Mouse (Mus musculus) liver, adult (tissue): ENCODE data around the gene Mrpl21.

ENCODE experiments used
- GATA4 ChIP-seq: IDR thresholded peaks from 2 replicates; pipeline ENCODE4 v1.6.1; 2014; ENCODE audit warnings: mild to moderate bottlenecking, low read length; ENCODE audit not compliant: insufficient replicate concordance

Mrpl21 gene

GRCm38 (mm10) chr19:3282572-3283467 lies at the start of gene Mrpl21, which contains the start of gene Ighmbp2:
TSS of gene Mrpl21 (plus strand) at chr19:3282901.
TSS of gene Ighmbp2 (minus strand) at chr19:3283017.
- TF ChIP-seq GATA4 = peak; percentile 56; the same call in 1 of the 2 replicates

DNA sequence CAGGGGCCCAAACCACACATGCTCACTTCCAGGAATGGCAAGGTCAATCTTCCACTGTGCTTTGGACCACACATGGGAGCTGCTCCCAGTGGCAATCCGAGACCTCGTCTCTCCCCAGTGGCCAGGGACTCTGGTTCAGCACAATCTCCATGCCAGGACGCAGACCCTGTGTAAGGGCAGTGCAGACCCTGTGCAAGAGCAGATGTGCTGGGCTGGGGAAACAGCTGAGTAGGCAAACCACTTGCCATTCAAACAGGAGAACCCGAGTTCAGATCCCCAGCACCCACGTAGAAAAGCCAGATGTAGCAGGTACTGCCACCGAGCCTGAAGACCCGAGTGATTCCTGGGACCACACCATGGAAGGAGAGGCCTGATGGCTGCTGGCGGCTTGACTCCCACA lies 22.7 kb upstream of the Mrpl21 start:
- TF ChIP-seq GATA4 = no peak

DNA sequence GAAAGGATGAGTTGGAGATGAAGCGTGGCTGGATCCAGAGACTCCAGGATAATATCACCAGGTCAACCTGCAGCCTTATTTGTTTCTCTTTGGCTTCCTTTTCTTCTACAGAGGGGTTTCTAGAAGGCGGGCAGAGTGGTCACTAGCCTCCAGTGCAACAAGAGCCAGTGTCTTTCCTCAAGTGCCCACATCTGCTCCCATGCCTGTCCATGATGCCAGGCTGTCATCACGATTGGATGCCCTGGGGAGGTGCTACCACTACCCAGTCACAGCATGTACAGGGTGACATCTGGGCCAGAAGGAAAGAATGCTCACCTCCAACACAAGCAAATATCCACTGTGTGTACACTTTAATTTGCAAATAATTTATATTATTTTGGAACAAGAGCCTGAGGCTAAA lies 22.1 kb upstream of the Mrpl21 start:
- TF ChIP-seq GATA4 = no peak

GRCm38 (mm10) chr19:3261336-3261735 lies 21.4 kb upstream of the Mrpl21 start:
- no peak for TF ChIP-seq GATA4

DNA sequence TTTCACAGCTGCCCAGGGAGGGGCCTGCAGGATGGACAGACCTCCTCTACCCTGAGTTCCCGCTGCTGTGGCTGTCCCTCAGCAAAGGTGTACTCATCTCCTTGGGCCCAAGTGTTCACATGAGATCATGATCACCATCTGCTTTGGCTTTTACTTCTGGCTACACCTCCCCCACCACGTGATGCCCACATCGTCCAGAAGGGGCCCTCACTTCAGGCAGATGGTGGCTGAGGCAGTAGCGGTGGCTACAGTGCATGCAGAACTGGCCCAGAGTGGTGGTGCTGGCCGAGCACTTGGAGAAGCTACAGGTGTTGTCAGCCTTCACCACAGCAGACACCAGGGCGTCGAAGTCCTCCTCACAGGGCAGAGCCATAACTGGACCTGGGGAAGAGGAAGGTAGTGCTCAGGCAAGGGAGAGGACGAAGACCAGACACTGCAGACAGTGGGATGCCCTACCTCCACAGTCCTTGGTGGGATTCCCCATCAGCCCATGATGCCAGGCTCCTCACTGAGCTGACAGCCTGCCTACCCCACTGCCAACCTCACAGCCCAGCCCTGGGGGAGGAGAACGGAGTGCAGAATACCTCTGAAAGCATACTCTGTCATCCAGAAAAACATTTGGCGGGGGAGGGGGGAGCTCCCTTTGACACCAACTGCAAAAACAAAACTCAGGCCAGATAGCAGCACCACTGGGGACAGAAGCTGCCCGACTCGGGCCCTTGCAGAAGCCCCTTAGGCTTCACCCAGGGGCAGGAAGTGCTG lies 20.8 kb upstream of the Mrpl21 start:
- no peak for TF ChIP-seq GATA4

GRCm38 (mm10) chr19:3264348-3264747 lies 18.4 kb upstream of the Mrpl21 start:
- TF ChIP-seq GATA4 = no peak

DNA sequence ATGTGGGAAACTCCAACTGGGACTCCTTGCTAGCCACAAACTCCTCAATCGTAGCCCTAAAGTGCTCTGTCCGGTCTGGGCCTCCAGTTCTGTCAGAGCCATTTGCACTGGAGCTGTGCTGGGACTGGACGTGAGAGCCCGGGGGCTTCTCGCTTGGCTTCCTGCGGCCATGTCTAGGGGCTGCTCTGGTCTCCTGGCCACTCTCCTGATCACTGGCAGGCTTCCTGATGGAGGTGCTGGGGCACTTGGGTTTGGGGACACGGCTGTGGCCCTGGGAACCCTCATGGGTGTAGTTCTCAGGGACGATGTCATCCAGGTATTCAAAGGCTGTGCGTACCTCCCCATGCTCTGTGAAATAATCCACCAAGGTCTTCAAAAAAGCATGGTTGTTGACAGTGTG lies 17.5 kb upstream of the Mrpl21 start:
- TF ChIP-seq GATA4 = no peak

DNA sequence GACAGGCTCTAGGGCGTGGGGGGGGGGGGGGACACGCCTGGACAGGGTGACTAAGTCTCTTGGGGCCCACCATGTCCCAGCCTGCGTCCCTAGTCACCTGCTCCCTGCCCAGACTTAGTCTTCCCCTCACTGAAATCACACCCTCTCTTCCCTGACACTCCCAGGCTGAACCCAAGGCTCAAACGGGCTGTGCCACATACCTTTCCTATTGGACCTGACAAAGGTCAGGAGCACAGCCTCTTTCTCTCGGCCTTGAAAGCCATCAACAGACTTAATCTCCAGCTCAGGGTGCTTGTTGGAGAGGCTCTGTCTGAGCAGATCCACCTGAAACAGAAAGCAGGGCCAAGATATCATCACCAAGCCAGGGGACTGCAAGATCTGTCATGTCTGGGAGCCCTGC lies 16.6 kb upstream of the Mrpl21 start:
- no peak for TF ChIP-seq GATA4

DNA sequence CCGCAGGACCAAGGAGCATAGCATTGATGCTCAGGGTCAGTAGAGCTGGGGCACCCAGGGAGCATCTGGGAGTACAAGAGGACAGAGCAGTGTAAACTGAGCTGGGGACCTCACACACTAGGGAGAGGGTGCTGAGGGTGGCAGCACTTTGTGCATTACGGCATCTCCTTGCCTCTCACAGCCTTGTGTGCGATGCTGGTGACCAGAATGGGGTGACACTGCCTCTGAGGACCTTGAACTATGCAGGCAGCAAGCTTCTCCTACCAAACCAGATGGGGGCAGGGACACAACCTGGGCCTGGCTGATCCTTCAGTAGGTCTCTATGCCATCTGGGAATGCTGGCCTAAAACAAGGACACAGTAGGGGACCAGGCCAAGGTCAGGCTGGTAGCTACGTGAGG lies 16.0 kb upstream of the Mrpl21 start:
- TF ChIP-seq GATA4 = no peak

DNA sequence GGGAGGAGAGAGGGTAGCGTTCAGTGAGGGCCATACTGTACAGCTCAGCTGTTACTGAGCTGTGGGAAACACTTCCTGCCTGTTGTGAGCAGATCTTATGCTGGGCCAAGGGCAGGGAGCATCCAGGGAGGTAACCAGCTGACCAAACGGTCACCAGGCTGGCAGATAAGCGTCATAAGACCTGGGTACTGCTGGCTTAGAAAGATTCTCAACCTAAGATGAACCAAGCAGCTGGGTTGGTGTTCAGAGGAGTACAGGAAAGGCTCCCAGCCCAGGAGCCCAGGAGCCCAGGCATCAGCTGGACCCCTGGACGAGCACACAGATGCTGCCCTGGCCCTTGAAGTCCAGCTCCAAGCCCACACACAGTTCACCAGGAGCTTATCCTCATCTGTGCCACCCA lies 15.4 kb upstream of the Mrpl21 start:
- no peak for TF ChIP-seq GATA4

- TF ChIP-seq GATA4 = no peak
Observed at GRCm38 (mm10) chr19:3268218-3268980, 14.3 kb upstream of the Mrpl21 start.

GRCm38 (mm10) chr19:3269279-3269678 lies 13.4 kb upstream of the Mrpl21 start:
- no peak for TF ChIP-seq GATA4

DNA sequence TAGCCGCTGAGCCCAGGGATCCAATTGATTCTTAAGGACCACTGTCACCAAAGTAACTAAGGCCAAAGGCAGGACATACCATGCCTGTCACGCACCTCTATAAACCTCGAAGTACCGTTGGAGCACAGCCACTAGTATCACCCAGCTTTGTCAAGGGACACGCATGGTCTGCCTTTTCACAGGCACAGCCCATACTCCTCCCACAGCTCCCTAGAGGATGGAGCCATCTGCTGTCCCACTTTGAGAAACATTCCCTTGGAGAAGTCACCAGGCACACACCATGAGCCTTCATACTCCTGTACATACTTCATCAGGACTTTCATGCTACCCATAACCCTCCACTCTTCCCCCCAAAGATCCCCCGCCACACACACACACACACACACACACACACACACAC lies 12.9 kb upstream of the Mrpl21 start:
- TF ChIP-seq GATA4 = no peak

DNA sequence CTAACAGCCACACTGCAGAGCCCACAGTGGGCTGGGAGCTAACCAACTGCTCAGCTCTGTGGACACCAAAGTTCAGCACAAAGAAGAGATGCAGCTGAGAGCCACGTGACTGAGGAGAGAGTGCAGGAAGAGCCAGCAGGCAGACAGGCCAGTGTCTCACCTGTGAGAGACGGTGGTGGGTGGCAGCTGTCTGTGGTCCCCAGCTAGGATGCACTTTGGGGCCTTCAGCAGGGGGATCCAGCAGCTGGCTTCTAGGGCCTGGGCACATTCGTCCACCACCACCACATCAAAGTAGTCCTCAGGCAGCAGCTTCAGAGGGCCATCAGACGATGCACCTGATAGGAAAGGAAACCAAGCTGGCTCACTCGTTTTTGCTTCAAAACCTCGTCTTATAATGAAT lies 11.3 kb upstream of the Mrpl21 start:
- no peak for TF ChIP-seq GATA4

DNA sequence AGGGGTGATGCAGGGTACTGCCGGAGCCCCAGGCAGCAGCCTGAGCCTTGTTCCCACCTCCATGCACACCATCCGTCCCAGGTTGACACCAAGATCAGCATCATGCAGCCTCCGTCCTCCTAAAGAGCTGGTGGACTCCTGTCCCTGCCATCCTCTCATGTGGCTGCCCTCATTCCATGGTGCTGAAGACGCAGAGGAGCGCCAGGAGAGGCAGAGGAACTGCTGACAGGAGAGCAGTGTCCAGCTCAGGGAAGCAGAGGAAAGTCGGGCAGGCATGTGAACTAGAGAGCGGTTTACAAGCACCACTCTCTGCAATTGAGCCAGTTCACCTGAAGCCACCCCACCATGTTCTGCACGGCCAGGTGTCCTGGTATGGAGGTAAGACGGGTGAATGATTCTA lies 9.4 kb upstream of the Mrpl21 start:
- no peak for TF ChIP-seq GATA4
